Mouse (Mus musculus): ENCODE measurements around the gene Gm28729. TPM values are rescaled to one million over a fixed set of nuclear protein-coding genes. Genes with fewer than 3 reads are reported as not detected.

The Gm28729 gene
- polyA plus RNA-seq, 1 experiment from 2014 or later = not detected

GRCm38 (mm10) chr9:96449514-96449913, 75.5 kb downstream of the Gm28729 start:
- H3K27me3 ChIP-seq (ENCODE audit: low read depth, poor library complexity, severe bottlenecking) = no peaks in the 10 kb centered on the region
- H3K36me3 ChIP-seq = no peaks in the 10 kb centered on the region
- no peak overlapping the region for H3K4me3 ChIP-seq
- DNase-seq (ENCODE audit: low spot score) = no peak
- no peaks in the 10 kb centered on the region for H3K9me3 ChIP-seq (replicated peaks)
- H3K4me1 ChIP-seq = 0 out of 2 replicates have a peak, but pooled peaks cover 7% of the 10 kb centered on the region
- H3K27ac ChIP-seq = no peak overlapping the region
- WGBS = 90% methylated on average over 9 of the region's 9 CpGs

- no peaks in the 10 kb centered on the region for H3K36me3 ChIP-seq
- 91% methylated on average over 4 of the region's 4 CpGs for WGBS
- H3K27me3 ChIP-seq (ENCODE audit: low read depth, poor library complexity, severe bottlenecking) = peaks cover under 1% of the 10 kb centered on the region; the same call in 1 of the 2 replicates
- 0 out of 2 replicates have a peak, but pooled peaks cover 5% of the 10 kb centered on the region for H3K4me1 ChIP-seq
- H3K9me3 ChIP-seq (replicated peaks) = no peaks in the 10 kb centered on the region
- no peak for DNase-seq (ENCODE audit: low spot score)
- no peak overlapping the region for H3K27ac ChIP-seq
- no peak overlapping the region for H3K4me3 ChIP-seq
Measured at GRCm38 (mm10) chr9:96445351-96445750, 79.7 kb downstream of the Gm28729 start.

GRCm38 (mm10) chr9:96442081-96442480, 83.0 kb downstream of the Gm28729 start:
- Histone ChIP-seq H3K27me3 (ENCODE audit: low read depth, poor library complexity, severe bottlenecking) (peaks cover 30% of the 10 kb centered on the region), H3K4me3 (no peak overlapping the region), H3K4me1 (peaks cover 22% of the 10 kb centered on the region), H3K27ac (no peak overlapping the region), H3K9me3 (replicated peaks) (no peaks in the 10 kb centered on the region), H3K36me3 (no peaks in the 10 kb centered on the region)
- no peak for DNase-seq (ENCODE audit: low spot score)
- WGBS = 27% methylated on average over 10 of the region's 10 CpGs

GRCm38 (mm10) chr9:96438334-96438871, 86.7 kb downstream of the Gm28729 start:
- peaks cover 44% of the 10 kb centered on the region for H3K27me3 ChIP-seq (ENCODE audit: low read depth, poor library complexity, severe bottlenecking)
- no peak for DNase-seq (ENCODE audit: low spot score)
- H3K27ac ChIP-seq = peak overlapping the region; percentile 85
- no peaks in the 10 kb centered on the region for H3K9me3 ChIP-seq (replicated peaks)
- H3K4me3 ChIP-seq = peak overlapping the region; percentile 61
- 3% methylated on average over 8 of the region's 8 CpGs for WGBS
- H3K36me3 ChIP-seq = no peaks in the 10 kb centered on the region
- H3K4me1 ChIP-seq = peaks cover 33% of the 10 kb centered on the region

- H3K4me3 ChIP-seq = peak overlapping the region; percentile 61
- peaks cover 33% of the 10 kb centered on the region for H3K4me1 ChIP-seq
- H3K27ac ChIP-seq = peak overlapping the region; percentile 85
- peaks cover 44% of the 10 kb centered on the region for H3K27me3 ChIP-seq (ENCODE audit: low read depth, poor library complexity, severe bottlenecking)
- no peaks in the 10 kb centered on the region for H3K9me3 ChIP-seq (replicated peaks)
- under 1% methylated on average over 25 of the region's 25 CpGs for WGBS
- H3K36me3 ChIP-seq = no peaks in the 10 kb centered on the region
- DNase-seq (ENCODE audit: low spot score) = peak; percentile 66
Measured at GRCm38 (mm10) chr9:96437805-96438333, 87.2 kb downstream of the Gm28729 start.

- Histone ChIP-seq H3K9me3 (replicated peaks) (no peaks in the 10 kb centered on the region), H3K27ac (peak overlapping the region; percentile 85), H3K4me3 (peak overlapping the region; percentile 61), H3K36me3 (no peaks in the 10 kb centered on the region), H3K4me1 (peaks cover 32% of the 10 kb centered on the region), H3K27me3 (ENCODE audit: low read depth, poor library complexity, severe bottlenecking) (peaks cover 44% of the 10 kb centered on the region)
- DNase-seq (ENCODE audit: low spot score) = peak; percentile 50
- WGBS = 16% methylated on average over 28 of the region's 28 CpGs
Measured at GRCm38 (mm10) chr9:96436901-96437804, 87.9 kb downstream of the Gm28729 start.

Other genes with a start within 250 kb of the Gm28729 start
- gene Atp1b3, start 160.8 kb downstream of the Gm28729 start, polyA plus RNA-seq (2016; fragmentation: Nextera tagmentation; extraction: Ambion mirVana) = 148 and 162 TPM in 2 replicates
- 257 and 265 TPM in 2 replicates for gene Rnf7, start 46.6 kb downstream of the Gm28729 start, polyA plus RNA-seq (2016; fragmentation: Nextera tagmentation; extraction: Ambion mirVana)
- gene Rasa2, start 106.4 kb upstream of the Gm28729 start, polyA plus RNA-seq (2016; fragmentation: Nextera tagmentation; extraction: Ambion mirVana) = 14.1 and 18.5 TPM in 2 replicates
- 6.4 and 8.1 TPM in 2 replicates for gene Zbtb38, start 227.6 kb upstream of the Gm28729 start, polyA plus RNA-seq (2016; fragmentation: Nextera tagmentation; extraction: Ambion mirVana)